Mouse (Mus musculus): ENCODE measurements around the gene Nubp2. TPM values are rescaled to one million over a fixed set of nuclear protein-coding genes. Genes with fewer than 3 reads are reported as not detected.

Nubp2 gene
- polyA plus RNA-seq, 1 experiment from 2014 or later: 56.5 TPM

DNA sequence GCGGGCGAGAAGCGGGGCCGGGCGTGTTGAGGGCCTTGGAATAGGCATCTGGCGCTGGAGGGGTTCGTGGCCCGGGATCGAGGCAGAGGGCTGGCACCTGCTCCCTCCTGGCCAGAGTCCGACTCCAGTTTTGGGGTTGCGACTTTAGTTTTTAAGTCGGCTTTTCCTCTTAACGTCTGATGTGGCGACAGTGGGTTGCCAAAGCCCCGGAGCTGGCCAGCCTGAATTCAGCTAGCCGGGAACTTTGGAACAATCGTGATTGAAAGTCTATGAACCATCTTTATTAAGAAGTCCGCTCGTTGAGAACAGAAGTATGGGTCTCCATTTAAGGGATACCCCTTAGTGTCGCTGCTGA, 35.4 kb downstream of the Nubp2 start:
- Histone ChIP-seq H3K9ac (peak overlapping the region; percentile 62), H3K4me3 (ENCODE audit: low read depth, low read length) (peak overlapping the region; percentile 60), H3K9me3 (ENCODE audit: low read depth, low read length) (no peaks in the 10 kb centered on the region), H3K4me1 (ENCODE audit: insufficient read depth) (0 out of 2 replicates have a peak, but pooled peaks cover 7% of the 10 kb centered on the region), H3K27ac (ENCODE audit: low read depth) (0 out of 2 replicates have a peak overlapping the region, but pooled peaks have one; percentile 18), H3K27me3 (ENCODE audit: insufficient read depth, low read length) (0 out of 2 replicates have a peak, but pooled peaks cover 6% of the 10 kb centered on the region), H3K36me3 (ENCODE audit: insufficient read depth) (0 out of 2 replicates have a peak, but pooled peaks cover 2% of the 10 kb centered on the region), H3K4me2 (peak overlapping the region; percentile 67)
- TF ChIP-seq CTCF (IDR thresholded peaks at IDR 0.05; ENCODE audit: low read depth): no peak
- WGBS: 2% methylated on average over 20 of the region's 20 CpGs
- DNase-seq: no peak
- no peak for ATAC-seq (ENCODE audit: insufficient read depth)

GRCm38 (mm10) chr17:24850065-24850772, 35.9 kb downstream of the Nubp2 start, which contains the start of gene Fahd1:
Gene Fahd1 (minus strand): TSS chr17:24850364.
- WGBS: under 1% methylated on average over 58 of the region's 58 CpGs
- Histone ChIP-seq H3K9me3 (ENCODE audit: low read depth, low read length) (no peaks in the 10 kb centered on the region), H3K4me3 (ENCODE audit: low read depth, low read length) (peak within 1 kb of the TSS; percentile 60), H3K27ac (ENCODE audit: low read depth) (peak within 1 kb of the TSS; percentile 89), H3K27me3 (ENCODE audit: insufficient read depth, low read length) (0 out of 2 replicates have a peak, but pooled peaks cover 6% of the 10 kb centered on the region), H3K4me1 (ENCODE audit: insufficient read depth) (0 out of 2 replicates have a peak, but pooled peaks cover 7% of the 10 kb centered on the region), H3K4me2 (peak within 1 kb of the TSS; percentile 67), H3K9ac (peak within 1 kb of the TSS; percentile 66), H3K36me3 (ENCODE audit: insufficient read depth) (0 out of 2 replicates have a peak, but pooled peaks cover 2% of the 10 kb centered on the region)
- DNase-seq (peak; percentile 98), ATAC-seq (ENCODE audit: insufficient read depth) (peak; percentile 100)
- no peak for TF ChIP-seq CTCF (IDR thresholded peaks at IDR 0.05; ENCODE audit: low read depth)

DNA sequence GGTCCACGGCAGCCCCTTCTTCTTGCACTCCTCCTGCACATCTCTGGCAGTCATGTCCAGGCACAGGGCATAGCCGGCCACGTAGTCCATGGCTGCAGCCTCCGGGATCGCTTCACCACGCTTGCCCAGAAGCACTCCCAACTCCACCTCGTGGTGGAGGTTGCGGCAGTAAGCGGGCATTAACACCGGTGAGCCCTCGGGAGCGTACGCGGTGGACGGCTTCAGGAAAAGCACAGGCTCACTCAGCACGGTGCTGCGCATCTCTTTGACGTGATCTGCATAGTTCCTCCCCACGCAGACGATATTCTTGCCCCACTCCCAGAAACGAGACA, 36.5 kb downstream of the Nubp2 start:
- ATAC-seq (ENCODE audit: insufficient read depth) (peak; percentile 57), DNase-seq (no peak)
- Histone ChIP-seq H3K4me3 (ENCODE audit: low read depth, low read length) (peak overlapping the region; percentile 60), H3K36me3 (ENCODE audit: insufficient read depth) (0 out of 2 replicates have a peak, but pooled peaks cover 2% of the 10 kb centered on the region), H3K9ac (peak overlapping the region; percentile 66), H3K4me1 (ENCODE audit: insufficient read depth) (0 out of 2 replicates have a peak, but pooled peaks cover 7% of the 10 kb centered on the region), H3K4me2 (peak overlapping the region; percentile 67), H3K27me3 (ENCODE audit: insufficient read depth, low read length) (0 out of 2 replicates have a peak, but pooled peaks cover 6% of the 10 kb centered on the region), H3K27ac (ENCODE audit: low read depth) (peak overlapping the region; percentile 89), H3K9me3 (ENCODE audit: low read depth, low read length) (no peaks in the 10 kb centered on the region)
- 0% methylated on average over 21 of the region's 21 CpGs for WGBS
- TF ChIP-seq CTCF (IDR thresholded peaks at IDR 0.05; ENCODE audit: low read depth): peak; percentile 61

- Histone ChIP-seq H3K4me1 (ENCODE audit: insufficient read depth) (0 out of 2 replicates have a peak, but pooled peaks cover 7% of the 10 kb centered on the region), H3K27ac (ENCODE audit: low read depth) (peak overlapping the region; percentile 15; the same call in 1 of the 2 replicates), H3K9ac (peak overlapping the region; percentile 66; the same call in 1 of the 2 replicates), H3K36me3 (ENCODE audit: insufficient read depth) (0 out of 2 replicates have a peak, but pooled peaks cover 2% of the 10 kb centered on the region), H3K27me3 (ENCODE audit: insufficient read depth, low read length) (0 out of 2 replicates have a peak, but pooled peaks cover 6% of the 10 kb centered on the region), H3K4me3 (ENCODE audit: low read depth, low read length) (peak overlapping the region; percentile 60), H3K9me3 (ENCODE audit: low read depth, low read length) (no peaks in the 10 kb centered on the region), H3K4me2 (peak overlapping the region; percentile 67)
- no peak for ATAC-seq (ENCODE audit: insufficient read depth)
- no peak for DNase-seq
- no peak for TF ChIP-seq CTCF (IDR thresholded peaks at IDR 0.05; ENCODE audit: low read depth)
Observed at GRCm38 (mm10) chr17:24848600-24849031, 37.5 kb downstream of the Nubp2 start.

GRCm38 (mm10) chr17:24847386-24847785, 38.8 kb downstream of the Nubp2 start:
- ATAC-seq (ENCODE audit: insufficient read depth) (no peak), DNase-seq (no peak)
- TF ChIP-seq CTCF (IDR thresholded peaks at IDR 0.05; ENCODE audit: low read depth): no peak
- Histone ChIP-seq H3K27me3 (ENCODE audit: insufficient read depth, low read length) (0 out of 2 replicates have a peak, but pooled peaks cover 6% of the 10 kb centered on the region), H3K4me3 (ENCODE audit: low read depth, low read length) (no peak overlapping the region), H3K4me2 (peak overlapping the region; percentile 13; the same call in 1 of the 2 replicates), H3K36me3 (ENCODE audit: insufficient read depth) (no peaks in the 10 kb centered on the region), H3K27ac (ENCODE audit: low read depth) (no peak overlapping the region), H3K9me3 (ENCODE audit: low read depth, low read length) (no peaks in the 10 kb centered on the region), H3K4me1 (ENCODE audit: insufficient read depth) (0 out of 2 replicates have a peak, but pooled peaks cover 7% of the 10 kb centered on the region), H3K9ac (no peak overlapping the region)
- WGBS: 93% methylated on average over 1 of the region's 1 CpGs

DNA sequence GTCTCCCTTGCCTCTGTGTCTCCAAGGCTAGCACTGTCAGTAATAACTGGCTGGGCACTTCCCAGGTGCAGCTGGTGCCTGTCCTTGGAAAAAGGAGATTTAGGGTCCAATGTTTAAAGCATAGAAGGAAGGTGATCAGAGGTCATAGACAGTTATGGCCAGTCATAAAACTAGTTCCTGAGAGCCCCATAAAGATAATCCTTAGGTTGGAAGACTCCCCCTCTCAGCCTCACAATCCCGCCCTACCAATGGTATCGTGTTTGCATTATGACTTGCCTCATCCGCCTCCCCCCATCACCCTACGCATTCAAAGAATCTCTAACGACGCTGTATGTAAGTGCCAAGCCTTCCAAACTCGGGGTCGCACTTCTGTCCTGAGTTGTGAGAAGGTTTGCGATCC, 41.6 kb downstream of the Nubp2 start:
- no peak overlapping the region for H3K9ac ChIP-seq
- H3K36me3 ChIP-seq (ENCODE audit: insufficient read depth): no peaks in the 10 kb centered on the region
- no peak overlapping the region for H3K4me3 ChIP-seq (ENCODE audit: low read depth, low read length)
- no peak for TF ChIP-seq CTCF (IDR thresholded peaks at IDR 0.05; ENCODE audit: low read depth)
- H3K9me3 ChIP-seq (ENCODE audit: low read depth, low read length): no peaks in the 10 kb centered on the region
- no peak overlapping the region for H3K27ac ChIP-seq (ENCODE audit: low read depth)
- 0 out of 2 replicates have a peak, but pooled peaks cover 7% of the 10 kb centered on the region for H3K4me1 ChIP-seq (ENCODE audit: insufficient read depth)
- H3K27me3 ChIP-seq (ENCODE audit: insufficient read depth, low read length): no peaks in the 10 kb centered on the region
- no peak overlapping the region for H3K4me2 ChIP-seq
- DNase-seq (no peak), ATAC-seq (ENCODE audit: insufficient read depth) (no peak)
- WGBS: 47% methylated on average over 9 of the region's 9 CpGs

DNA sequence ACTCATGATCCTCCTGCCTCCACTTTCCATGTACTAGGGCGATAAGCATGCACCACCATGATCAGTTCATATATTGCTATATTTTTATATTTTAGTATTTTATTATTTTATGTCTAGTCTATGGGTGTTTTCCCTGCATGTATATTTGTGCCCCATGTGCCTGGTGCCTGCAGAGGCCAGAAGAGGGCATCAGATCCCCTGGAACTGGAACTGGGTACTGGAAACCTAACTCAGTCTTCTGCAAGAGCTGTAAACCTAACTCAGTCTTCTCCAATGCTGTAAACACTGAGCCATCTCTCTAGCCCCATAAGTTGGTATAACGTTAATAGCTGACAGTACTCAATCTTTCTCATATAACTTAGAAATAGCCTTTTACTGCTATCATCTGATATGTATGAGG, 43.5 kb downstream of the Nubp2 start:
- ATAC-seq (ENCODE audit: insufficient read depth): no peak
- Histone ChIP-seq H3K36me3 (ENCODE audit: insufficient read depth) (no peaks in the 10 kb centered on the region), H3K9me3 (ENCODE audit: low read depth, low read length) (no peaks in the 10 kb centered on the region), H3K9ac (no peak overlapping the region), H3K27me3 (ENCODE audit: insufficient read depth, low read length) (no peaks in the 10 kb centered on the region), H3K4me2 (no peak overlapping the region), H3K27ac (ENCODE audit: low read depth) (no peak overlapping the region), H3K4me1 (ENCODE audit: insufficient read depth) (no peaks in the 10 kb centered on the region), H3K4me3 (ENCODE audit: low read depth, low read length) (no peak overlapping the region)
- no peak for DNase-seq
- WGBS: 56% methylated on average over 2 of the region's 2 CpGs
- TF ChIP-seq CTCF (IDR thresholded peaks at IDR 0.05; ENCODE audit: low read depth): 0 out of 2 replicates have a peak, but pooled peaks have one; percentile 10

Measured in lung, embryonic 14.5 days (tissue).